Mouse (Mus musculus): ENCODE data around the gene Il27ra.

Gene Il27ra

GRCm38 (mm10) chr8:84065457-84066072 lies 23.2 kb upstream of the Il27ra start:
- in situ Hi-C loops (cut with MseI, MboI): no loop called here

GRCm38 (mm10) chr8:84065037-84065436 lies 22.6 kb upstream of the Il27ra start, which contains the start of gene Gm10643:
Gene Gm10643 (minus strand): TSS chr8:84065137.
- in situ Hi-C loops (cut with MseI, MboI): no loop called here

- in situ Hi-C loops (cut with MseI, MboI): no loop called here
Observed at GRCm38 (mm10) chr8:84063861-84064610, 21.6 kb upstream of the Il27ra start.

- in situ Hi-C loops (cut with MseI, MboI): no loop called here
Observed at GRCm38 (mm10) chr8:84060245-84060644, 17.9 kb upstream of the Il27ra start.

- in situ Hi-C loops (cut with MseI, MboI): no loop called here
Observed at GRCm38 (mm10) chr8:84059226-84059625, 16.8 kb upstream of the Il27ra start.

- in situ Hi-C loops (cut with MseI, MboI): no loop called here
Observed at GRCm38 (mm10) chr8:84057827-84058226, 15.4 kb upstream of the Il27ra start.

GRCm38 (mm10) chr8:84053229-84053628 lies 10.8 kb upstream of the Il27ra start:
- in situ Hi-C loops (cut with MseI, MboI): no loop called here

- in situ Hi-C loops (cut with MseI, MboI): no loop called here
Observed at GRCm38 (mm10) chr8:84052746-84053145, 10.4 kb upstream of the Il27ra start.

GRCm38 (mm10) chr8:84048171-84048570 lies 5.8 kb upstream of the Il27ra start:
- in situ Hi-C loops (cut with MseI, MboI): no loop called here

- in situ Hi-C loops (cut with MseI, MboI): no loop called here
Observed at GRCm38 (mm10) chr8:84046505-84046904, 4.1 kb upstream of the Il27ra start.

- in situ Hi-C loops (cut with MseI, MboI): no loop called here
Observed at GRCm38 (mm10) chr8:84044900-84045299, 2.5 kb upstream of the Il27ra start, which contains the start of gene Rln3. Gene Rln3 (minus strand): TSS chr8:84045000.

GRCm38 (mm10) chr8:84044103-84044502 lies 1.7 kb upstream of the Il27ra start:
- in situ Hi-C loops (cut with MseI, MboI): no loop called here

GRCm38 (mm10) chr8:84042948-84043342 lies 556 bp upstream of the Il27ra start:
- in situ Hi-C loops (cut with MseI, MboI): no loop called here

- in situ Hi-C loops (cut with MseI, MboI): loop anchor here in 1 of 2 experiments (10.0 kb wide), 1 partner anchor 136 kb away; no protein-coding TSS in a partner anchor
Observed at GRCm38 (mm10) chr8:84039050-84039449, 3.3 kb downstream of the Il27ra start.

GRCm38 (mm10) chr8:84038015-84038414 lies 4.4 kb downstream of the Il27ra start:
- in situ Hi-C loops (cut with MseI, MboI): loop anchor here in 1 of 2 experiments (10.0 kb wide), 1 partner anchor 137 kb away; no protein-coding TSS in a partner anchor

- in situ Hi-C loops (cut with MseI, MboI): loop anchor here in 1 of 2 experiments (10.0 kb wide), 1 partner anchor 142 kb away; no protein-coding TSS in a partner anchor
Observed at GRCm38 (mm10) chr8:84032777-84033176, 9.6 kb downstream of the Il27ra start.

GRCm38 (mm10) chr8:84029272-84029671 lies 13.1 kb downstream of the Il27ra start:
- in situ Hi-C loops (cut with MseI, MboI): no loop called here

GRCm38 (mm10) chr8:84027449-84027848 lies 14.9 kb downstream of the Il27ra start:
- in situ Hi-C loops (cut with MseI, MboI): no loop called here

GRCm38 (mm10) chr8:84025863-84026262 lies 16.5 kb downstream of the Il27ra start:
- in situ Hi-C loops (cut with MseI, MboI): no loop called here

- in situ Hi-C loops (cut with MseI, MboI): no loop called here
Observed at GRCm38 (mm10) chr8:84024171-84024570, 18.2 kb downstream of the Il27ra start.

- in situ Hi-C loops (cut with MseI, MboI): no loop called here
Observed at GRCm38 (mm10) chr8:84023631-84024030, 18.8 kb downstream of the Il27ra start.

- in situ Hi-C loops (cut with MseI, MboI): no loop called here
Observed at GRCm38 (mm10) chr8:84023085-84023484, 19.3 kb downstream of the Il27ra start.

GRCm38 (mm10) chr8:84021569-84021968 lies 20.8 kb downstream of the Il27ra start:
- in situ Hi-C loops (cut with MseI, MboI): no loop called here
